Comparison of ENCODE assay signal across 8 mouse cellular contexts in the genomic region with DNA sequence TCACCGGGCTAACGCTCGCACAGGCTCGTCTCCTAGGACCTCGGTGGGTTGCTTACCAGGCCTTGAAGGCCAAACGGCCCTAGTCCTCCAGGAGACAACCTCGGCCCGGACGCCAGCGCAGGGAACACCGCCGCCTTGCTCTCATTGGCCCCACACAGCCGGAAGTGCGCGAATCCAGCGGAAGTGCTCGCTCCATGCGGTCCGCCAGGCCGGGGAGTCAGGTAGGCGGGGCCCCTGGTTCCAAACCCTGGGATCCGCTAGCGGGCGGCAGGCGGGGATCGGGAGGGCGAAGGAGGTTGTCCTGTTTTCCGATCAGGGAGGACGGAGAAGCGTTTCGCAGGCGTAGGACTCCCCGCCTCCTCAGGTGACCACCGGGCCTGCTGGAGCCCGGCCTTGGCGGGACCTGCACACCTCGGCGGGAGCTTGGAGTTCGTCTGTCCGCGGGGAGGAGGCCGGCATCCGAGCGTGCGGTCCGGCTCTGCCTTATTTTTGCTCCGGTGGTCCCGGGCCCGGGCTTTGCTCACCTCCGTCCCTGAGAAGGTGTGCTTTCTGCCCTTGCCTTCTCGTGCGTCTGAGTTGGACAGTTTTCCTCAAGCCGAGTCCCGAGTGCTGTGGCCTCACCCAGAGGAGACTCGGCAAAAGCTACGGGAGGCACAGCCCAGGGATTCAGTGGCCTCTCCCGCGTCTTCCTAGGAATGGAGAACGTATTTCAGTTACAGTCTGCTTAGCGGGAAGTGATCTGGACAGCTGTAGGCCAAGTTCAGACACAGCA. TPM values are rescaled to one million over a fixed set of nuclear protein-coding genes. Genes with fewer than 3 reads are reported as not detected.
DNase-seq lines count a peak whose midpoint lies in the region; ATAC-seq and TF ChIP-seq lines count a peak whose summit lies in the region.

TSS of gene Nmnat1 (minus strand) at position 150 of the 772 bp plus-strand sequence.
TSS of gene Lzic (plus strand) at position 177 of the 772 bp plus-strand sequence.

- H3K36me3 ChIP-seq in ES-Bruce4 (ENCODE audit: control insufficient read depth, insufficient read depth, low read length, poor library complexity, severe bottlenecking), result peaks cover 33% of the 10 kb centered on the region
- H3K36me3 ChIP-seq in forebrain, embryonic 13.5 days (ENCODE audit: poor library complexity, severe bottlenecking), result peaks cover 33% of the 10 kb centered on the region
- peaks cover 32% of the 10 kb centered on the region for H3K36me3 ChIP-seq in neural tube, embryonic 15.5 days

- H3K27me3 ChIP-seq in ES-Bruce4 (ENCODE audit: control insufficient read depth, insufficient read depth, low read length, poor library complexity, severe bottlenecking), result no peaks in the 10 kb centered on the region
- H3K27me3 ChIP-seq in forebrain, embryonic 13.5 days, result no peaks in the 10 kb centered on the region
- no peaks in the 10 kb centered on the region for H3K27me3 ChIP-seq in neural tube, embryonic 15.5 days (replicated peaks)

- peak; percentile 94 for ATAC-seq in cerebellum, adult (ENCODE audit: insufficient number of reproducible peaks, low FRiP score, low TSS enrichment)
- ATAC-seq in forebrain, embryonic 13.5 days, result peak; percentile 99
- peak; percentile 99 for ATAC-seq in neural tube, embryonic 15.5 days (ENCODE audit: low FRiP score)

- DNase-seq in heart, postnatal 14 days, result peak; percentile 93 to 96
- peak; percentile 92 for DNase-seq in layer of hippocampus, adult 11-12 months (ENCODE audit: low spot score)
- DNase-seq in lung, adult 18-20 months, result peak; percentile 92 to 93
- peak; percentile 96 for DNase-seq in testis, postnatal 14 days (ENCODE audit: low spot score)

- H3K4me3 ChIP-seq in ES-Bruce4 (ENCODE audit: low read depth, low read length), result peak within 1 kb of the TSS; percentile 91
- peak within 1 kb of the TSS; percentile 76 for H3K4me3 ChIP-seq in forebrain, embryonic 13.5 days
- H3K4me3 ChIP-seq in neural tube, embryonic 15.5 days (replicated peaks), result peak within 1 kb of the TSS; percentile 83

- no peak for TF ChIP-seq CTCF in ES-Bruce4 (IDR thresholded peaks at IDR 0.05; ENCODE audit: low read depth, low read length)

- peak within 1 kb of the TSS; percentile 66 for H3K9ac ChIP-seq in ES-Bruce4 (ENCODE audit: low read depth, poor library complexity, severe bottlenecking)
- H3K9ac ChIP-seq in forebrain, embryonic 13.5 days, result peak within 1 kb of the TSS; percentile 82
- peak within 1 kb of the TSS; percentile 73 for H3K9ac ChIP-seq in neural tube, embryonic 15.5 days (replicated peaks)

- no peak for TF ChIP-seq EP300 in ES-Bruce4 (IDR thresholded peaks at IDR 0.05; ENCODE audit: insufficient read depth, low read depth, low read length)

- peak within 1 kb of the TSS; percentile 7; the same call in 1 of the 2 replicates for H3K27ac ChIP-seq in ES-Bruce4 (ENCODE audit: insufficient read depth, low read length)
- H3K27ac ChIP-seq in forebrain, embryonic 13.5 days, result peak within 1 kb of the TSS; percentile 58
- H3K27ac ChIP-seq in neural tube, embryonic 15.5 days (replicated peaks), result peak within 1 kb of the TSS; percentile 82

- WGBS in forebrain, embryonic 13.5 days, result under 1% methylated on average over 59 of the region's 60 CpGs
- WGBS in neural tube, embryonic 15.5 days, result under 1% methylated on average over 59 of the region's 60 CpGs

- H3K4me2 ChIP-seq in forebrain, embryonic 13.5 days, result peak within 1 kb of the TSS; percentile 78
- peak within 1 kb of the TSS; percentile 86 for H3K4me2 ChIP-seq in neural tube, embryonic 15.5 days

- no peaks in the 10 kb centered on the region for H3K9me3 ChIP-seq in ES-Bruce4 (replicated peaks; ENCODE audit: control insufficient read depth, insufficient read depth, low read length, poor library complexity, severe bottlenecking)
- no peaks in the 10 kb centered on the region for H3K9me3 ChIP-seq in forebrain, embryonic 13.5 days (replicated peaks)
- no peaks in the 10 kb centered on the region for H3K9me3 ChIP-seq in neural tube, embryonic 15.5 days (replicated peaks)

- H3K4me1 ChIP-seq in ES-Bruce4 (ENCODE audit: control insufficient read depth, insufficient read depth, low read length), result no peaks in the 10 kb centered on the region
- peaks cover 24% of the 10 kb centered on the region for H3K4me1 ChIP-seq in forebrain, embryonic 13.5 days
- peaks cover 27% of the 10 kb centered on the region for H3K4me1 ChIP-seq in neural tube, embryonic 15.5 days

- TF ChIP-seq POLR2A in ES-Bruce4 (IDR thresholded peaks at IDR 0.05; ENCODE audit: insufficient read depth, low read length), result no peak

- intact Hi-C loops in heart, postnatal 14 days (cut with DNase I), result loop anchor here (2.0 to 5.0 kb wide), 2 partner anchors 58 to 122 kb away; no protein-coding TSS in a partner anchor

RNA-seq across cellular contexts. Expression of gene Nmnat1, which starts in this region (rescaled TPM):
- 8.5 and 9.7 TPM in 2 replicates for polyA plus RNA-seq in ES-Bruce4 (2011; ENCODE audit: insufficient read depth, insufficient read length, low read depth, missing spikeins)
- 11.8 and 15.7 TPM in 2 replicates for polyA plus RNA-seq in forebrain, embryonic 13.5 days (2015; fragmentation: Nextera tagmentation; extraction: Ambion mirVana)
- total RNA-seq in heart, postnatal 14 days (2021), result 10 to 100 TPM; 20.8 to 23.4 TPM
- polyA plus RNA-seq in neural tube, embryonic 15.5 days (2015; fragmentation: Nextera tagmentation; extraction: Ambion mirVana), result 5.8 and 9.0 TPM in 2 replicates

RNA-seq across cellular contexts. Expression of gene Lzic, which starts in this region (rescaled TPM):
- polyA plus RNA-seq in ES-Bruce4 (2011; ENCODE audit: insufficient read depth, insufficient read length, low read depth, missing spikeins), result 42.6 and 55.2 TPM in 2 replicates
- 50.3 and 59.4 TPM in 2 replicates for polyA plus RNA-seq in forebrain, embryonic 13.5 days (2015; fragmentation: Nextera tagmentation; extraction: Ambion mirVana)
- 10 to 100 TPM; 55.4 to 55.8 TPM for total RNA-seq in heart, postnatal 14 days (2021)
- polyA plus RNA-seq in neural tube, embryonic 15.5 days (2015; fragmentation: Nextera tagmentation; extraction: Ambion mirVana), result 37.9 and 40.0 TPM in 2 replicates

Comparison
In these comparisons a context has a peak if more than half of its experiments do, and no peak if none do; other contexts are left out.
1. Peak in every context shown above with its lines: DNase-seq, ATAC-seq, H3K4me3 ChIP-seq and H3K27ac ChIP-seq.
2. H3K27ac ChIP-seq: peak in every context shown above with its lines; median percentile 82 in neural tube, embryonic 15.5 days; 58 in forebrain, embryonic 13.5 days; 7 in ES-Bruce4.